Mouse (Mus musculus) G1E (cell line): ENCODE results near the gene Sdr9c7. TPM values are rescaled to one million over a fixed set of nuclear protein-coding genes. Genes with fewer than 3 reads are reported as not detected.

Experiments
- ATAC-seq: 2 replicates; pipeline ENCODE4 v1.8.0; 2016; ENCODE audit warnings: mild to moderate bottlenecking; ENCODE audit not compliant: insufficient number of reproducible peaks, poor library complexity, low FRiP score, severe bottlenecking; ENCODE audit errors: extremely low read depth
- DNase-seq: peaks from one replicate; pipeline ENCODE4 v3.0.0; 2012; ENCODE audit warnings: low spot score
- H3K27me3 ChIP-seq: 2 replicates; pipeline ENCODE4 v1.6.1; 2012; ENCODE audit warnings: mild to moderate bottlenecking, low read length, inconsistent platforms; ENCODE audit not compliant: insufficient read depth
- H3K36me3 ChIP-seq: replicated peaks from 2 replicates; pipeline ENCODE3; 2012; ENCODE audit warnings: mild to moderate bottlenecking, inconsistent platforms
- H3K4me1 ChIP-seq: 2 replicates; pipeline ENCODE4 v1.6.1; 2012; ENCODE audit warnings: low read depth, low read length, inconsistent platforms, mixed read lengths; ENCODE audit not compliant: insufficient read depth
- H3K4me3 ChIP-seq: 2 replicates; pipeline ENCODE4 v1.5.1; 2012; ENCODE audit warnings: low read depth, mild to moderate bottlenecking, inconsistent platforms, low read length, moderate library complexity, mixed read lengths
- H3K9me3 ChIP-seq: replicated peaks from 2 replicates; pipeline ENCODE4 v1.6.1; 2012; ENCODE audit warnings: inconsistent platforms
- CTCF ChIP-seq: IDR thresholded peaks from 2 replicates; pipeline ENCODE4 v1.5.1; 2012; ENCODE audit warnings: low read depth, low read length, inconsistent platforms, mixed read lengths
- GATA1 ChIP-seq: IDR thresholded peaks from 2 replicates; pipeline ENCODE4 v1.6.1; 2012; ENCODE audit warnings: borderline replicate concordance, low read length, inconsistent platforms, mixed read lengths
- GATA2 ChIP-seq: IDR thresholded peaks from 2 replicates; pipeline ENCODE4 v1.6.1; 2012; ENCODE audit warnings: low read depth, low read length, inconsistent platforms, borderline replicate concordance
- POLR2AphosphoS5 ChIP-seq: IDR thresholded peaks from 2 replicates; pipeline ENCODE4 v1.6.1; 2012; ENCODE audit warnings: low read depth, low read length, inconsistent platforms; ENCODE audit not compliant: insufficient replicate concordance
- TAL1 ChIP-seq: conservative IDR thresholded peaks from 2 replicates; pipeline ENCODE4 v1.6.1; 2012; ENCODE audit warnings: low read depth, low read length, inconsistent platforms, mixed read lengths
- polyA plus RNA-seq: library from polyadenylated mRNA; stranded (reverse); fragments of >175 nt; gene quantifications from 2 replicates; pipeline ENCODE4 v1.2.3, GENCODE M21; 2012
- total RNA-seq, 2 experiments: library from RNA; stranded (forward) in 1 of 2; stranded (reverse) in 1 of 2; fragments of 200-1000 nt in 1 of 2; fragments of >200 nt in 1 of 2; fragmentation: Nextera tagmentation in 1 of 2; gene quantifications; 2 replicates each; pipeline ENCODE4 v1.2.3; 2014 to 2017

The Sdr9c7 gene
- not detected in 2 replicates for total RNA-seq (2014; fragmentation: Nextera tagmentation)
- 0.05 TPM in 1 of 2 replicates, not detected in the other for total RNA-seq (2017)
- polyA plus RNA-seq, result not detected in 2 replicates

- H3K9me3 ChIP-seq, result no peaks in the 10 kb centered on the region
- TF ChIP-seq TAL1 (no peak), CTCF (no peak), GATA1 (no peak), POLR2AphosphoS5 (no peak), GATA2 (no peak)
- no peak for ATAC-seq
- H3K36me3 ChIP-seq, result no peaks in the 10 kb centered on the region
- H3K4me3 ChIP-seq, result no peak within 1 kb of the TSS
- H3K27me3 ChIP-seq, result peaks cover 41% of the 10 kb centered on the region
- DNase-seq, result no peak
- H3K4me1 ChIP-seq, result no peaks in the 10 kb centered on the region
Measured at GRCm38 (mm10) chr10:127898218-127898617, at the start of gene Sdr9c7. Gene Sdr9c7, plus strand, starts transcription at chr10:127898518.

- Histone ChIP-seq H3K36me3 (no peaks in the 10 kb centered on the region), H3K4me1 (no peaks in the 10 kb centered on the region), H3K27me3 (peaks cover 3% of the 10 kb centered on the region; the same call in 1 of the 2 replicates), H3K4me3 (no peak within 1 kb of the TSS), H3K9me3 (peaks cover 16% of the 10 kb centered on the region)
- DNase-seq (no peak), ATAC-seq (no peak)
- no peak for TF ChIP-seq GATA2
Measured at GRCm38 (mm10) chr10:127849628-127850027, 48.7 kb upstream of the Sdr9c7 start, which contains the start of gene Rdh19. Gene Rdh19, plus strand, starts transcription at chr10:127849928.

GRCm38 (mm10) chr10:127856376-127856775 is 41.9 kb upstream of the Sdr9c7 start:
- DNase-seq (no peak), ATAC-seq (no peak)
- Histone ChIP-seq H3K4me1 (no peaks in the 10 kb centered on the region), H3K9me3 (no peaks in the 10 kb centered on the region), H3K27me3 (peaks cover 11% of the 10 kb centered on the region), H3K36me3 (no peaks in the 10 kb centered on the region), H3K4me3 (no peak overlapping the region)
- TF ChIP-seq CTCF (no peak), GATA1 (no peak), TAL1 (no peak), POLR2AphosphoS5 (no peak), GATA2 (no peak)

- DNase-seq (no peak), ATAC-seq (no peak)
- no peak for TF ChIP-seq GATA1
- no peak for TF ChIP-seq CTCF
- TF ChIP-seq TAL1, result no peak
- no peak for TF ChIP-seq GATA2
- no peak for TF ChIP-seq POLR2AphosphoS5
- Histone ChIP-seq H3K4me1 (no peaks in the 10 kb centered on the region; the same call in 1 of the 2 replicates), H3K4me3 (no peak overlapping the region), H3K27me3 (peaks cover 9% of the 10 kb centered on the region), H3K36me3 (no peaks in the 10 kb centered on the region), H3K9me3 (no peaks in the 10 kb centered on the region)
Measured at GRCm38 (mm10) chr10:127864931-127865330, 33.4 kb upstream of the Sdr9c7 start.

- H3K36me3 ChIP-seq, result no peaks in the 10 kb centered on the region
- no peak within 1 kb of the TSS for H3K4me3 ChIP-seq
- peaks cover 5% of the 10 kb centered on the region for H3K27me3 ChIP-seq
- no peaks in the 10 kb centered on the region for H3K9me3 ChIP-seq
- no peak for TF ChIP-seq CTCF
- TF ChIP-seq POLR2AphosphoS5, result no peak
- TF ChIP-seq GATA2, result no peak
- TF ChIP-seq TAL1, result no peak
- TF ChIP-seq GATA1, result no peak
- DNase-seq (no peak), ATAC-seq (no peak)
- H3K4me1 ChIP-seq, result no peaks in the 10 kb centered on the region; the same call in 1 of the 2 replicates
Measured at GRCm38 (mm10) chr10:127866232-127866631, 32.1 kb upstream of the Sdr9c7 start, which contains the start of gene Rdh16f2. Gene Rdh16f2, plus strand, starts transcription at chr10:127866474.

- TF ChIP-seq CTCF, result no peak
- no peak for TF ChIP-seq GATA1
- DNase-seq, result no peak
- Histone ChIP-seq H3K4me1 (peaks cover 36% of the 10 kb centered on the region), H3K36me3 (no peaks in the 10 kb centered on the region), H3K9me3 (no peaks in the 10 kb centered on the region), H3K27me3 (no peaks in the 10 kb centered on the region), H3K4me3 (peak overlapping the region; percentile 47; the same call in 1 of the 2 replicates)
- no peak for ATAC-seq
Measured at GRCm38 (mm10) chr10:127872484-127872883, 25.8 kb upstream of the Sdr9c7 start.

GRCm38 (mm10) chr10:127877681-127878080 is 20.6 kb upstream of the Sdr9c7 start:
- TF ChIP-seq GATA1 (no peak), GATA2 (no peak), CTCF (no peak), POLR2AphosphoS5 (no peak), TAL1 (no peak)
- ATAC-seq, result no peak
- H3K4me3 ChIP-seq, result no peak overlapping the region
- peaks cover 58% of the 10 kb centered on the region for H3K4me1 ChIP-seq
- no peaks in the 10 kb centered on the region for H3K9me3 ChIP-seq
- H3K36me3 ChIP-seq, result no peaks in the 10 kb centered on the region
- H3K27me3 ChIP-seq, result no peaks in the 10 kb centered on the region
- no peak for DNase-seq
